Mouse (Mus musculus): ENCODE data around the gene Gm16442.
"Not testable (repeated sequence)": the region's sequence is repeated elsewhere in the genome, so short reads cannot be mapped to it uniquely, and the experiment has no call there.

The Gm16442 gene

DNA sequence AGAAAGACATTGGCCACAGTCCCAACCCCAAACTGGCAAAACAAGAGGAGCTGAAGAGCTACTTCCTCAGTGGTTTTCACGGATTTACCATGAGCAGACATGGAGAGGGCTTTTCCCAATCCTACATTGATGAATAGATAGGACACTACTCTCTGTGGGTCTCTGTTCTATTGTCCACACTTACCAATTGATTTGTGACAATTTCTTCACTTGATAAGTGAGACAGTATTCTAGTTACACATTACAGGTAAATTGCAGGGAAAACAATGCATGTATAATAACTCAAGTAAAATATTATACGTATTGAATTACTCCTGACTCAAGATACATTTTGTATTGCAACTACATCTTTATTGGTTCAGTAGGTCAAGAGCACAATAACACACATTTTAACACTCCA is at the start of gene Gm16442:
Gm16442 (minus strand) TSS at position 101 of the 400 bp plus-strand sequence.
- H3K27me3 ChIP-seq (ENCODE audit: control insufficient read depth, insufficient read depth, low read length, poor library complexity, severe bottlenecking); H3K36me3 ChIP-seq (ENCODE audit: control insufficient read depth, insufficient read depth, low read length, poor library complexity, severe bottlenecking); DNase-seq (ENCODE audit: low read depth, low spot score): not testable (repeated sequence)

DNA sequence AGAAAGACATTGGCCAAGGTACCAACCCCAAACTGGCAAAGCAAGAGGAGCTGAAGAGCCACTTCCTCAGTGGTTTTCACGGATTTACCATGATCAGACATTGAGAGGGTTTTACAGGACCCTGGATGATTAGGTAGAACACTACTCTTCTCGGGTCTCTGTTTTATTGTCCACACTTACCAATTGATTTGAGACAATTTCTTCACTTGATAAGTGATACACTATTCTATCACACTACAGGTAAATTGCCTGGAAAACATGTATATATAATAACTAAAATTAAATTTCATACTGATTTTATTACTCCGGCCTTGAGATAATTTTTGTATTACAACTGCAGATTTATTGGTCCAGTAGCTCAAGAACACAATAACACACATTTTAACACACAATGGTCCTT is 45.9 kb upstream of the Gm16442 start, which contains the start of gene Vmn1r94:
Vmn1r94 (minus strand) TSS at position 101 of the 400 bp plus-strand sequence.
- not testable (repeated sequence) for H3K36me3 ChIP-seq (ENCODE audit: control insufficient read depth, insufficient read depth, low read length, poor library complexity, severe bottlenecking); H3K27me3 ChIP-seq (ENCODE audit: control insufficient read depth, insufficient read depth, low read length, poor library complexity, severe bottlenecking); DNase-seq (ENCODE audit: low read depth, low spot score)

GRCm38 (mm10) chr7:20138988-20139387 is 16.6 kb upstream of the Gm16442 start, which contains the start of gene Vmn1r93:
Gene Vmn1r93 (minus strand): TSS chr7:20139088.
- H3K27me3 ChIP-seq (ENCODE audit: control insufficient read depth, insufficient read depth, low read length, poor library complexity, severe bottlenecking); DNase-seq (ENCODE audit: low read depth, low spot score); H3K36me3 ChIP-seq (ENCODE audit: control insufficient read depth, insufficient read depth, low read length, poor library complexity, severe bottlenecking): not testable (repeated sequence)

GRCm38 (mm10) chr7:20099380-20099779 is 23.0 kb downstream of the Gm16442 start, which contains the start of gene Vmn1r91:
Gene Vmn1r91 (plus strand): TSS chr7:20099680.
- DNase-seq (ENCODE audit: low read depth, low spot score); H3K36me3 ChIP-seq (ENCODE audit: control insufficient read depth, insufficient read depth, low read length, poor library complexity, severe bottlenecking); H3K27me3 ChIP-seq (ENCODE audit: control insufficient read depth, insufficient read depth, low read length, poor library complexity, severe bottlenecking): not testable (repeated sequence)

GRCm38 (mm10) chr7:20078118-20078517 is 44.3 kb downstream of the Gm16442 start:
- not testable (repeated sequence) for H3K36me3 ChIP-seq (ENCODE audit: control insufficient read depth, insufficient read depth, low read length, poor library complexity, severe bottlenecking); DNase-seq (ENCODE audit: low read depth, low spot score); H3K27me3 ChIP-seq (ENCODE audit: control insufficient read depth, insufficient read depth, low read length, poor library complexity, severe bottlenecking)
